Mouse (Mus musculus): ENCODE measurements around the gene Pon3. TPM values are rescaled to one million over a fixed set of nuclear protein-coding genes. Genes with fewer than 3 reads are reported as not detected.
A peak's percentile ranks its signal among the peaks of the same experiment; 100 is the strongest.

Gene Pon3
- polyA plus RNA-seq, 1 experiment from 2014 or later, result 44.4 TPM

DNA sequence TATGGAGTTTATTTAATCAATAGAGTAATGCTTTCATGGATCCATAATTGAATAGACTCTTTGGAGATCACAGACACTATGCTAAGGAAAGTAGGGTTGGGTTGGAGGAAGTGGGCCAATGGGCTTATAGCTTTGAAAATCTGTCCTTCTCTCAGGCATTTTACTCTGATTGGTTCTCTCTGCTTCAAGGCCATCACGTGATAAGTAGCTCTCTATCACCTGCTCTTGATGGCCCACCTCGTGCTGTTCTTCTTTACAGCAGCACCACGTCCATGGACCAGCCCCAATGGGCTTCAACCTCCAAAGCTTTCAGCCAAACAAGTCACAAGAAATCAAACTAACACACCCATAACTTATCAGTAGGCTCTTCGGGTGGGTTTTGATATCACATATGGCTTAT lies 65.3 kb downstream of the Pon3 start:
- Histone ChIP-seq H3K9ac (replicated peaks) (no peak overlapping the region), H3K27ac (ENCODE audit: low read depth) (peak overlapping the region; percentile 79; the same call in 1 of the 2 replicates), H3K4me3 (ENCODE audit: low read depth, low read length) (no peak overlapping the region), H3K4me2 (ENCODE audit: low read depth, low read length) (0 out of 2 replicates have a peak overlapping the region, but pooled peaks have one; percentile 4), H3K4me1 (ENCODE audit: insufficient read depth) (peaks cover 12% of the 10 kb centered on the region), H3K36me3 (replicated peaks; ENCODE audit: insufficient read depth, low read length) (0 out of 2 replicates have a peak, but pooled peaks cover 2% of the 10 kb centered on the region), H3K27me3 (ENCODE audit: insufficient read depth, low read length) (no peaks in the 10 kb centered on the region), H3K9me3 (ENCODE audit: low read length) (no peaks in the 10 kb centered on the region)
- TF ChIP-seq CTCF (IDR thresholded peaks at IDR 0.05; ENCODE audit: low read depth) (no peak), EP300 (IDR thresholded peaks at IDR 0.05; ENCODE audit: low read depth) (no peak)
- ATAC-seq, result no peak
- 72% methylated on average over 4 of the region's 4 CpGs for WGBS (ENCODE audit: insufficient replicate concordance)
- DNase-seq, result no peak

DNA sequence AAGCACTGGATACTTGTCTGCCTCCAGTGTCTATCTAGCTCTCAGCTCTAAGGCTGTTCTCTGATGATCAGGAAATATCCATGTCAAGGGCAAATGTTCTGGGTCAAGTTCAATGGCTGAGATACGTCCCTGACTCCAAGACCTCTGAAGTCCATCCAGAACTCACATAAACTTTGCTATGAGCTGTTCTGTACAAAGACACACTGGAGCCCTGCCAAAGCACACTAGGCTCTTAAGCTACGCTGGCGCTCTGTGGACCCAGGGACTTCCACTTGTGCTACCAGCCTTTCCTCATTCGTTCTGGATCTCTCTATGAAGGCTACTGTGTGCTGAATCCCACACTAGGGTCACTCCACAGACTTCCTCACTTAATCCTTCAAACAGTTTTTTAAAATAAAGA lies 66.6 kb downstream of the Pon3 start:
- no peak for TF ChIP-seq CTCF (IDR thresholded peaks at IDR 0.05; ENCODE audit: low read depth)
- TF ChIP-seq EP300 (IDR thresholded peaks at IDR 0.05; ENCODE audit: low read depth), result no peak; the same call in 1 of the 2 replicates
- peak; percentile 73 for DNase-seq
- H3K4me3 ChIP-seq (ENCODE audit: low read depth, low read length), result no peak overlapping the region
- peaks cover 12% of the 10 kb centered on the region for H3K4me1 ChIP-seq (ENCODE audit: insufficient read depth)
- peak; percentile 84 for ATAC-seq
- H3K27me3 ChIP-seq (ENCODE audit: insufficient read depth, low read length), result no peaks in the 10 kb centered on the region
- no peak overlapping the region for H3K9ac ChIP-seq (replicated peaks)
- H3K9me3 ChIP-seq (ENCODE audit: low read length), result no peaks in the 10 kb centered on the region
- peak overlapping the region; percentile 79 for H3K27ac ChIP-seq (ENCODE audit: low read depth)
- H3K4me2 ChIP-seq (ENCODE audit: low read depth, low read length), result peak overlapping the region; percentile 39; the same call in 1 of the 2 replicates
- 0 out of 2 replicates have a peak, but pooled peaks cover 2% of the 10 kb centered on the region for H3K36me3 ChIP-seq (replicated peaks; ENCODE audit: insufficient read depth, low read length)
- 53% methylated on average over 4 of the region's 4 CpGs for WGBS (ENCODE audit: insufficient replicate concordance)

DNA sequence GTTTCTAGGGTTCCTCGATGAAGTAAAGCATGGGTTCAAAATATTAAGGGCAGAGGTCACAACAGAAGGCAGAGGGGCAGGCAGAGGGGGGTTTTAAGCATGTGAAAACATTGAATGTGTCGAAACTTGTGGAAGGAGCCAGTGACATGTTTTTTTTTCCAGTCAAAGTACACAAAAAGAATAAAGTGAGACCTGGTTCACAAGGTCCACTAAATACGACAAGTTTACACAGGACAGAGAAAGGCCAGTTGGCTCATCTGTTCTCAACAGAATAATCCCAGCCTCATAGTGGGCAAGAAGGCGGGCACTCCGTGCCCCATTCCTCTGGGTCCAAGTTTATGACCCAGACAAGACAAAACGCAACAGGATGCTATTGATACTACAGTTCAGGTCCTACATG lies 67.1 kb downstream of the Pon3 start:
- Histone ChIP-seq H3K27me3 (ENCODE audit: insufficient read depth, low read length) (no peaks in the 10 kb centered on the region), H3K4me2 (ENCODE audit: low read depth, low read length) (peak overlapping the region; percentile 39; the same call in 1 of the 2 replicates), H3K9me3 (ENCODE audit: low read length) (no peaks in the 10 kb centered on the region), H3K4me1 (ENCODE audit: insufficient read depth) (peaks cover 12% of the 10 kb centered on the region), H3K27ac (ENCODE audit: low read depth) (peak overlapping the region; percentile 79), H3K9ac (replicated peaks) (no peak overlapping the region), H3K36me3 (replicated peaks; ENCODE audit: insufficient read depth, low read length) (0 out of 2 replicates have a peak, but pooled peaks cover 2% of the 10 kb centered on the region), H3K4me3 (ENCODE audit: low read depth, low read length) (no peak overlapping the region)
- TF ChIP-seq EP300 (IDR thresholded peaks at IDR 0.05; ENCODE audit: low read depth), result peak; percentile 43
- no peak for TF ChIP-seq CTCF (IDR thresholded peaks at IDR 0.05; ENCODE audit: low read depth)
- WGBS (ENCODE audit: insufficient replicate concordance), result 57% methylated on average over 6 of the region's 6 CpGs
- ATAC-seq (peak; percentile 83), DNase-seq (no peak)

GRCm38 (mm10) chr6:5188036-5188435 lies 68.0 kb downstream of the Pon3 start:
- Histone ChIP-seq H3K9me3 (ENCODE audit: low read length) (no peaks in the 10 kb centered on the region), H3K27ac (ENCODE audit: low read depth) (peak overlapping the region; percentile 79), H3K9ac (replicated peaks) (peak overlapping the region; percentile 26; the same call in 1 of the 2 replicates), H3K36me3 (replicated peaks; ENCODE audit: insufficient read depth, low read length) (0 out of 2 replicates have a peak, but pooled peaks cover 2% of the 10 kb centered on the region), H3K4me1 (ENCODE audit: insufficient read depth) (peaks cover 12% of the 10 kb centered on the region), H3K4me3 (ENCODE audit: low read depth, low read length) (no peak overlapping the region), H3K4me2 (ENCODE audit: low read depth, low read length) (peak overlapping the region; percentile 38), H3K27me3 (ENCODE audit: insufficient read depth, low read length) (no peaks in the 10 kb centered on the region)
- DNase-seq (no peak), ATAC-seq (no peak)
- 66% methylated on average over 5 of the region's 5 CpGs for WGBS (ENCODE audit: insufficient replicate concordance)
- TF ChIP-seq EP300 (IDR thresholded peaks at IDR 0.05; ENCODE audit: low read depth), result no peak
- TF ChIP-seq CTCF (IDR thresholded peaks at IDR 0.05; ENCODE audit: low read depth), result no peak

- no peak overlapping the region for H3K4me3 ChIP-seq (ENCODE audit: low read depth, low read length)
Measured at GRCm38 (mm10) chr6:5187586-5187985, 68.5 kb downstream of the Pon3 start.

GRCm38 (mm10) chr6:5186229-5186950 lies 69.7 kb downstream of the Pon3 start:
- 0 out of 2 replicates have a peak, but pooled peaks cover 2% of the 10 kb centered on the region for H3K36me3 ChIP-seq (replicated peaks; ENCODE audit: insufficient read depth, low read length)
- TF ChIP-seq EP300 (IDR thresholded peaks at IDR 0.05; ENCODE audit: low read depth), result peak; percentile 58; the same call in 1 of the 2 replicates
- no peak for TF ChIP-seq CTCF (IDR thresholded peaks at IDR 0.05; ENCODE audit: low read depth)
- DNase-seq, result no peak
- H3K27me3 ChIP-seq (ENCODE audit: insufficient read depth, low read length), result no peaks in the 10 kb centered on the region
- ATAC-seq, result no peak
- 0 out of 2 replicates have a peak overlapping the region, but pooled peaks have one; percentile 13 for H3K4me2 ChIP-seq (ENCODE audit: low read depth, low read length)
- H3K4me1 ChIP-seq (ENCODE audit: insufficient read depth), result peaks cover 12% of the 10 kb centered on the region
- 71% methylated on average over 7 of the region's 7 CpGs for WGBS (ENCODE audit: insufficient replicate concordance)
- H3K9ac ChIP-seq (replicated peaks), result no peak overlapping the region
- no peak overlapping the region for H3K27ac ChIP-seq (ENCODE audit: low read depth)
- no peaks in the 10 kb centered on the region for H3K9me3 ChIP-seq (ENCODE audit: low read length)
- H3K4me3 ChIP-seq (ENCODE audit: low read depth, low read length), result no peak overlapping the region

More at GRCm38 (mm10) chr6:5187586-5187985, 68.5 kb downstream of the Pon3 start:
- no peaks in the 10 kb centered on the region for H3K9me3 ChIP-seq (ENCODE audit: low read length)
- H3K4me2 ChIP-seq (ENCODE audit: low read depth, low read length), result peak overlapping the region; percentile 38
- H3K4me1 ChIP-seq (ENCODE audit: insufficient read depth), result peaks cover 12% of the 10 kb centered on the region
- no peak for ATAC-seq
- peak overlapping the region; percentile 26 for H3K9ac ChIP-seq (replicated peaks)
- 0 out of 2 replicates have a peak, but pooled peaks cover 2% of the 10 kb centered on the region for H3K36me3 ChIP-seq (replicated peaks; ENCODE audit: insufficient read depth, low read length)
- no peak for DNase-seq
- H3K27me3 ChIP-seq (ENCODE audit: insufficient read depth, low read length), result no peaks in the 10 kb centered on the region
- TF ChIP-seq CTCF (IDR thresholded peaks at IDR 0.05; ENCODE audit: low read depth) (no peak), EP300 (IDR thresholded peaks at IDR 0.05; ENCODE audit: low read depth) (no peak)
- H3K27ac ChIP-seq (ENCODE audit: low read depth), result peak overlapping the region; percentile 79
- WGBS (ENCODE audit: insufficient replicate concordance), result 84% methylated on average over 6 of the region's 6 CpGs
